Mouse (Mus musculus): ENCODE results near the gene Ganc. TPM values are rescaled to one million over a fixed set of nuclear protein-coding genes. Genes with fewer than 3 reads are reported as not detected.

The Ganc gene
- polyA plus RNA-seq, 1 experiment from 2014 or later: 8.4 TPM

DNA sequence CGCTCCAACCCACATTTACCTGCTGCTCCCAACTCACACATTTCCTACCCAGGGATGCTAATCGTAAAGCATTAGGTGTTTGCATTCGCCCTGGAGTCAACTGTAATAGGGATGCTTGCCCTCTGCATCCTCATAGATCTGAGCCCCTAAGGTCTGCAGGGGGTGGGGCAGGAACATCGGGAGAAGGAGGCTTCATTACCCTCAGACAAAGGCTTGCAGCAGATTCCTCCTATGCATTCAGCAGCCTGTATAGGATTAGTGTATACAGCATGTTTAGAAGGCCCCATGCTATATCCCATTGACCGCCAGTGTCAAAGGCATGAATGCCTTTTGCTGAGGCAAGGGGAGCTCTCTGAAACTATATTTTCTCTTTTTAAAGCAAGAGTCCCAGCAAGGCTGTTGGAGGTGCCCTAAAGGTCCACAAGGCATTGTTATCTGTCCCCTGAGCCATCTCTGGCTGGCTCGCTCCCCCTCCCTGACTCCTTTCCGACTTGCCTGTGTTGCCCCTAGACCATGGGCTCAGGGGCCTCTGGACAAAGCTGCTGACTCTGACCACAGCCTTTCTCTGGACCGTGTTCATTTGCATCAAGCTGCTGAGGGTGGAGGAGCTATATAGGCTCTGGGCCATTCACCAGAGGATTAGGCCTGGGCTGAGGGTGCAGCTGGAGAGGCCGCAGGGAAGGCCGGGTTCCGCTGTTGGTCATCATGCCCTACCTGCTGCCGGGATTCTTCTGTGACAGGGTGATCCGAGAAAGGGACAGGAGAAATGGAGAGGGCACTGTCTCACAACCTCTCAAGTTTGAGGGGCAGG, 72.8 kb downstream of the Ganc start:
- WGBS: 82% methylated on average over 13 of the region's 13 CpGs
- Histone ChIP-seq H3K9ac (replicated peaks) (no peak overlapping the region), H3K9me3 (no peaks in the 10 kb centered on the region), H3K27ac (no peak overlapping the region), H3K4me1 (replicated peaks) (no peaks in the 10 kb centered on the region), H3K27me3 (no peaks in the 10 kb centered on the region), H3K4me3 (replicated peaks) (no peak overlapping the region), H3K4me2 (no peak overlapping the region), H3K36me3 (no peaks in the 10 kb centered on the region)
- no peak for ATAC-seq (ENCODE audit: insufficient number of reproducible peaks, insufficient read depth, low FRiP score, low TSS enrichment, low read depth)

GRCm38 (mm10) chr2:120478600-120478999, 74.9 kb downstream of the Ganc start:
- ATAC-seq (ENCODE audit: insufficient number of reproducible peaks, insufficient read depth, low FRiP score, low TSS enrichment, low read depth): no peak
- Histone ChIP-seq H3K4me2 (no peak overlapping the region), H3K27me3 (no peaks in the 10 kb centered on the region), H3K27ac (no peak overlapping the region), H3K9me3 (no peaks in the 10 kb centered on the region), H3K4me1 (replicated peaks) (peaks cover 5% of the 10 kb centered on the region; the same call in 1 of the 2 replicates), H3K4me3 (replicated peaks) (no peak overlapping the region), H3K9ac (replicated peaks) (no peak overlapping the region), H3K36me3 (no peaks in the 10 kb centered on the region)
- WGBS: 62% methylated on average over 3 of the region's 3 CpGs

- Histone ChIP-seq H3K9ac (replicated peaks) (no peak overlapping the region), H3K4me3 (replicated peaks) (no peak overlapping the region), H3K4me1 (replicated peaks) (peaks cover 5% of the 10 kb centered on the region; the same call in 1 of the 2 replicates), H3K36me3 (no peaks in the 10 kb centered on the region), H3K4me2 (no peak overlapping the region), H3K9me3 (no peaks in the 10 kb centered on the region), H3K27me3 (no peaks in the 10 kb centered on the region), H3K27ac (no peak overlapping the region)
- 67% methylated on average over 8 of the region's 8 CpGs for whole genome bisulfite sequencing
- no peak for ATAC-seq (ENCODE audit: insufficient number of reproducible peaks, insufficient read depth, low FRiP score, low TSS enrichment, low read depth)
These were observed 78.2 kb downstream of the Ganc start for GRCm38 (mm10) chr2:120481921-120482320.

GRCm38 (mm10) chr2:120482506-120483389, 79.1 kb downstream of the Ganc start:
- H3K4me1 ChIP-seq (replicated peaks): peaks cover 5% of the 10 kb centered on the region; the same call in 1 of the 2 replicates
- H3K9ac ChIP-seq (replicated peaks): no peak overlapping the region
- H3K4me2 ChIP-seq: no peak overlapping the region
- no peaks in the 10 kb centered on the region for H3K36me3 ChIP-seq
- WGBS: 64% methylated on average over 8 of the region's 8 CpGs
- no peak overlapping the region for H3K27ac ChIP-seq
- no peak overlapping the region for H3K4me3 ChIP-seq (replicated peaks)
- no peaks in the 10 kb centered on the region for H3K9me3 ChIP-seq
- no peaks in the 10 kb centered on the region for H3K27me3 ChIP-seq
- no peak for ATAC-seq (ENCODE audit: insufficient number of reproducible peaks, insufficient read depth, low FRiP score, low TSS enrichment, low read depth)

GRCm38 (mm10) chr2:120484241-120484640, 80.5 kb downstream of the Ganc start:
- Histone ChIP-seq H3K27me3 (no peaks in the 10 kb centered on the region), H3K4me1 (replicated peaks) (peaks cover 5% of the 10 kb centered on the region; the same call in 1 of the 2 replicates), H3K4me3 (replicated peaks) (no peak overlapping the region), H3K9ac (replicated peaks) (no peak overlapping the region), H3K36me3 (no peaks in the 10 kb centered on the region), H3K9me3 (no peaks in the 10 kb centered on the region), H3K4me2 (no peak overlapping the region), H3K27ac (no peak overlapping the region)
- no peak for ATAC-seq (ENCODE audit: insufficient number of reproducible peaks, insufficient read depth, low FRiP score, low TSS enrichment, low read depth)
- WGBS: 95% methylated on average over 3 of the region's 3 CpGs

- Histone ChIP-seq H3K9ac (replicated peaks) (no peak overlapping the region), H3K4me3 (replicated peaks) (no peak overlapping the region), H3K27me3 (no peaks in the 10 kb centered on the region), H3K36me3 (no peaks in the 10 kb centered on the region), H3K9me3 (no peaks in the 10 kb centered on the region), H3K4me2 (no peak overlapping the region), H3K27ac (no peak overlapping the region), H3K4me1 (replicated peaks) (no peaks in the 10 kb centered on the region)
- 79% methylated on average over 4 of the region's 4 CpGs for WGBS
- ATAC-seq (ENCODE audit: insufficient number of reproducible peaks, insufficient read depth, low FRiP score, low TSS enrichment, low read depth): no peak
These were observed 89.6 kb downstream of the Ganc start for GRCm38 (mm10) chr2:120493254-120493653.

GRCm38 (mm10) chr2:120496511-120496910, 92.8 kb downstream of the Ganc start:
- Histone ChIP-seq H3K9me3 (no peaks in the 10 kb centered on the region), H3K4me2 (no peak overlapping the region), H3K4me1 (replicated peaks) (peaks cover 8% of the 10 kb centered on the region; the same call in 1 of the 2 replicates), H3K27me3 (no peaks in the 10 kb centered on the region), H3K9ac (replicated peaks) (no peak overlapping the region), H3K36me3 (no peaks in the 10 kb centered on the region), H3K4me3 (replicated peaks) (no peak overlapping the region), H3K27ac (no peak overlapping the region)
- WGBS: 71% methylated on average over 3 of the region's 3 CpGs
- ATAC-seq (ENCODE audit: insufficient number of reproducible peaks, insufficient read depth, low FRiP score, low TSS enrichment, low read depth): no peak

DNA sequence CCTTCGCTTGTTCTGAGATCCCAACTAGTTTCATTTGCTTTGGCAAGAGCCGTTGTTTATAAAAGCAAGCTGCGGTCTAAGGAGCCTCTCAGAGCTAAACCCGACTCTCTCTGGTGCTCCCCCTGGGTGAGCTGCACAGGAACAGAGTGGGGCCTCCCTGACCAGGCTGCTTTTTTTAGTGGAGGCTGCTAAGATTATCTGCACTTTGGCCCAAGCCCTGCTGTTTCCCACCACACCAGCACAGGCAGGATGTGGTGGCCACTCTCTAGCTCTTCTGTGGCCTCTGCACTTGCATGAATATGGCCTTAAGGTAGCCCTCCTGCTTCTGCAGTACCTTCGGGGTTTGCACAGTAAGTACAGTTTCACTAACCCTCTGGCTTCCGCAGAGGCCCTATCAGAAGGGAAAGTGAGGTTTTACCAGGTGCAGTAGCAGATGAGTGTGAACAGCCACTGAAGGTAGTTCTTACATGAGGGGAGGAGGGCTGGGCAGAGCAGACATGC, 96.3 kb downstream of the Ganc start:
- Histone ChIP-seq H3K4me3 (replicated peaks) (no peak overlapping the region), H3K9ac (replicated peaks) (no peak overlapping the region), H3K4me2 (no peak overlapping the region), H3K36me3 (peaks cover 3% of the 10 kb centered on the region), H3K27ac (no peak overlapping the region), H3K27me3 (no peaks in the 10 kb centered on the region), H3K4me1 (replicated peaks) (peaks cover 12% of the 10 kb centered on the region; the same call in 1 of the 2 replicates), H3K9me3 (no peaks in the 10 kb centered on the region)
- 72% methylated on average over 6 of the region's 6 CpGs for WGBS
- no peak for ATAC-seq (ENCODE audit: insufficient number of reproducible peaks, insufficient read depth, low FRiP score, low TSS enrichment, low read depth)

GRCm38 (mm10) chr2:120501136-120501918, 97.6 kb downstream of the Ganc start:
- Histone ChIP-seq H3K9me3 (no peaks in the 10 kb centered on the region), H3K4me3 (replicated peaks) (no peak overlapping the region), H3K4me2 (no peak overlapping the region), H3K9ac (replicated peaks) (no peak overlapping the region), H3K36me3 (peaks cover 16% of the 10 kb centered on the region), H3K27me3 (no peaks in the 10 kb centered on the region), H3K27ac (no peak overlapping the region), H3K4me1 (replicated peaks) (peaks cover 12% of the 10 kb centered on the region; the same call in 1 of the 2 replicates)
- ATAC-seq (ENCODE audit: insufficient number of reproducible peaks, insufficient read depth, low FRiP score, low TSS enrichment, low read depth): no peak
- WGBS: 46% methylated on average over 17 of the region's 17 CpGs

GRCm38 (mm10) chr2:120501931-120502604, 98.4 kb downstream of the Ganc start:
- ATAC-seq (ENCODE audit: insufficient number of reproducible peaks, insufficient read depth, low FRiP score, low TSS enrichment, low read depth): no peak
- WGBS: 65% methylated on average over 13 of the region's 13 CpGs
- Histone ChIP-seq H3K36me3 (peaks cover 22% of the 10 kb centered on the region), H3K9me3 (no peaks in the 10 kb centered on the region), H3K4me1 (replicated peaks) (peaks cover 12% of the 10 kb centered on the region; the same call in 1 of the 2 replicates), H3K27ac (no peak overlapping the region), H3K9ac (replicated peaks) (no peak overlapping the region), H3K4me2 (no peak overlapping the region), H3K4me3 (replicated peaks) (no peak overlapping the region), H3K27me3 (no peaks in the 10 kb centered on the region)

Measured in limb, embryonic 12.5 days (tissue).